ENCODE assay signal across 24 mouse cellular contexts in genomic region chr5:51671190-51671589, GRCm38 (mm10).
A peak's percentile ranks its signal among the peaks of the same experiment; 100 is the strongest.
DNase-seq lines count a peak whose midpoint lies in the region; ATAC-seq lines count a peak whose summit lies in the region.
"Had no signal": no experiment of that assay in that cellular context is flagged by ENCODE, and none has a peak within 500 bp of the region (broad histone marks: within the 10 kb centered on the region; RNA-seq: fewer than 3 reads in every experiment).

No protein-coding gene starts in this region.

- 96% methylated on average over 5 of the region's 5 CpGs for WGBS in midbrain, embryonic 15.5 days

- no peak for DNase-seq in frontal cortex, postnatal 25 days (ENCODE audit: low spot score in 2 of 2)
- DNase-seq in urinary bladder, postnatal 14 days (ENCODE audit: low spot score), result peak; percentile 5
- no peak for DNase-seq in urinary bladder, adult 2 months (ENCODE audit: low spot score)
- peak; percentile 30 for DNase-seq in Muller cell, postnatal 12 days (ENCODE audit: inconsistent ontology term)
- DNase-seq in brain, adult 2 months (ENCODE audit: low read depth, low spot score), result peak; percentile 54
- DNase-seq in thymus, postnatal 10 days (ENCODE audit: low spot score in 2 of 2), result no peak
- DNase-seq: adrenal gland, adult 8-10 months; adrenal gland, postnatal 14 days; adrenal gland, postnatal 36 days; cerebellum, adult 11 months; cerebellum, adult 18-20 months; cerebellum, adult 8-10 months; cerebellum, adult 9-11 months; cerebellum, postnatal 36 days; embryo, embryonic 11 days had no signal

- no peak overlapping the region for H3K4me2 ChIP-seq in midbrain, embryonic 15.5 days
- H3K4me2 ChIP-seq: embryonic facial prominence, embryonic 13.5 days; embryonic facial prominence, embryonic 15.5 days; forebrain, embryonic 12.5 days had no signal

- H3K27ac ChIP-seq in midbrain, embryonic 15.5 days, result no peak overlapping the region
- H3K27ac ChIP-seq: embryonic facial prominence, embryonic 13.5 days; embryonic facial prominence, embryonic 15.5 days; forebrain, embryonic 10.5 days; forebrain, embryonic 12.5 days had no signal

- no peak overlapping the region for H3K9ac ChIP-seq in midbrain, embryonic 15.5 days
- H3K9ac ChIP-seq: embryonic facial prominence, embryonic 13.5 days; embryonic facial prominence, embryonic 15.5 days; forebrain, embryonic 12.5 days had no signal

- no peaks in the 10 kb centered on the region for H3K9me3 ChIP-seq in midbrain, embryonic 15.5 days
- H3K9me3 ChIP-seq: embryonic facial prominence, embryonic 13.5 days; embryonic facial prominence, embryonic 15.5 days; forebrain, embryonic 10.5 days; forebrain, embryonic 12.5 days had no signal

- H3K27me3 ChIP-seq in midbrain, embryonic 15.5 days (replicated peaks), result no peaks in the 10 kb centered on the region
- H3K27me3 ChIP-seq: embryonic facial prominence, embryonic 13.5 days; embryonic facial prominence, embryonic 15.5 days; forebrain, embryonic 12.5 days had no signal

- H3K36me3 ChIP-seq in midbrain, embryonic 15.5 days (replicated peaks), result no peaks in the 10 kb centered on the region
- H3K36me3 ChIP-seq: embryonic facial prominence, embryonic 13.5 days; embryonic facial prominence, embryonic 15.5 days; forebrain, embryonic 10.5 days; forebrain, embryonic 12.5 days had no signal

- H3K4me3 ChIP-seq in midbrain, embryonic 15.5 days, result no peak overlapping the region
- H3K4me3 ChIP-seq: embryonic facial prominence, embryonic 13.5 days; embryonic facial prominence, embryonic 15.5 days; erythroblast, embryonic 14.5 days; forebrain, embryonic 10.5 days; forebrain, embryonic 12.5 days had no signal

- H3K4me1 ChIP-seq in midbrain, embryonic 15.5 days, result no peaks in the 10 kb centered on the region
- H3K4me1 ChIP-seq: embryonic facial prominence, embryonic 13.5 days; embryonic facial prominence, embryonic 15.5 days; forebrain, embryonic 10.5 days; forebrain, embryonic 12.5 days had no signal

- peak; percentile 57; the same call in 1 of the 2 replicates for ATAC-seq in frontal cortex, adult (ENCODE audit: low TSS enrichment)
- ATAC-seq in midbrain, embryonic 15.5 days (replicated peaks), result no peak
- ATAC-seq: forebrain, embryonic 14.5 days; forebrain, embryonic 16.5 days had no signal

Comparison
In these comparisons a context has a peak if more than half of its experiments do, and no peak if none do; other contexts are left out.
1. DNase-seq: peak in urinary bladder, postnatal 14 days (single experiment), Muller cell, postnatal 12 days (single experiment) and brain, adult 2 months (single experiment); none in frontal cortex, postnatal 25 days (0 of 2), urinary bladder, adult 2 months (single experiment) and thymus, postnatal 10 days (0 of 2).